Mouse (Mus musculus) monocyte, adult 59 days (primary cell): ENCODE data around the gene Alcam. TPM values are rescaled to one million over a fixed set of nuclear protein-coding genes. Genes with fewer than 3 reads are reported as not detected.

Experiments
- total RNA-seq, 2 experiments: library from RNA; stranded (reverse); gene quantifications; one replicate each; pipeline ENCODE4 v1.2.4; 2023

Gene Alcam
- 10 to 100 TPM; 80.5 to 84.6 TPM for total RNA-seq

DNA sequence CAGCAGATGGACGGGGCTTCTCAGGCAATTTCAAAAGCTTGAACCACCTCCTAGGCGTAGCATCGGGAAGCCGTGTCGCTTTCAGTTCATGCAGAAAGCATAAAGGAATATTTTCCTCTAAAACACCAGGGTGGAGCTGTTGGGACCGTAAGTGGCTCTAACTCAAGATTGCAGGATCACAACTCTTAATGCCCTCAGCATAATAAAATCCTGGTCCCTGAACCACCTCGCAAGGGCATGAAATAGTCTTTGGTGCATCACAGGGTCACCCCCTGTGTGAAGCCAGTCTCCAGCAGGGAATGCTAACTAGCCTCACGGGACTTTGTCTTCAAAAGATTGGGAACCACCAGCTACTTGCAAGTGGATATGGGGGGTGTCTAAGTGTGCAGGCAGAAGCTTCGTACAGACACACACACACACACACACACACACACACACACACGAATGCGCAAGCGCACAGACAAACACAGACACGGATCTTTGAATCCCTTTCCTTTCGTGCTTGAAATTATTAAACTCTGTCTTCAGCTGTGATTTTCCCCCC is at the start of gene Alcam:
Gene Alcam (minus strand): TSS at position 104 of the 544 bp plus-strand sequence.

